Mouse (Mus musculus) stomach, postnatal 0 days (tissue): ENCODE data around the gene Mgrn1. TPM values are rescaled to one million over a fixed set of nuclear protein-coding genes. Genes with fewer than 3 reads are reported as not detected.
A peak's percentile ranks its signal among the peaks of the same experiment; 100 is the strongest.

Experiments used
- ATAC-seq: fragments of 200-750 bp; cut with Nextera tagmentation; 2 replicates; pipeline ENCODE4 v1.8.0; 2017; ENCODE audit not compliant: low FRiP score, low TSS enrichment
- DNase-seq: peaks from one replicate; pipeline ENCODE4 v3.0.0-alpha.2; 2016; ENCODE audit warnings: low spot score
- H3K27ac ChIP-seq: fragments of 300-500 bp; sonication (generic); replicated peaks from 2 replicates; pipeline ENCODE4 v1.5.1; 2014; ENCODE audit warnings: mild to moderate bottlenecking, control low read depth
- H3K27me3 ChIP-seq: fragments of 300-500 bp; sonication (generic); 2 replicates; pipeline ENCODE4 v1.6.1; 2014; ENCODE audit warnings: low read length; ENCODE audit not compliant: control insufficient read depth, insufficient read depth
- H3K36me3 ChIP-seq: fragments of 300-500 bp; sonication (generic); 2 replicates; pipeline ENCODE4 v1.6.1; 2014; ENCODE audit warnings: low read length, mixed read lengths; ENCODE audit not compliant: control insufficient read depth, insufficient read depth
- H3K4me1 ChIP-seq: fragments of 300-500 bp; sonication (generic); replicated peaks from 2 replicates; pipeline ENCODE4 v1.6.1; 2014; ENCODE audit warnings: antibody characterized with exemption; ENCODE audit not compliant: control insufficient read depth, insufficient read depth
- H3K4me2 ChIP-seq: fragments of 300-500 bp; sonication (generic); replicated peaks from 2 replicates; pipeline ENCODE4 v1.6.1; 2014; ENCODE audit warnings: low read depth, mild to moderate bottlenecking, control low read depth, moderate library complexity
- H3K4me3 ChIP-seq: fragments of 300-500 bp; sonication (generic); 2 replicates; pipeline ENCODE4 v1.5.1; 2014; ENCODE audit warnings: low read depth, low read length, control low read depth
- H3K9ac ChIP-seq: fragments of 300-500 bp; sonication (generic); 2 replicates; pipeline ENCODE4 v1.6.1; 2014; ENCODE audit warnings: mild to moderate bottlenecking, low read length, control low read depth, mixed read lengths
- H3K9me3 ChIP-seq: fragments of 300-500 bp; sonication (generic); 2 replicates; pipeline ENCODE4 v1.6.1; 2016; ENCODE audit warnings: low read length; ENCODE audit not compliant: control insufficient read depth
- CTCF ChIP-seq: IDR thresholded peaks from 2 replicates; pipeline ENCODE4 v1.5.1; 2016; ENCODE audit warnings: antibody characterized with exemption, low read depth, mild to moderate bottlenecking, moderate library complexity
- EP300 ChIP-seq: optimal IDR thresholded peaks from 2 replicates; pipeline ENCODE3; 2016; ENCODE audit warnings: antibody characterized with exemption
- WGBS: fragments of 180-500 bp; shearing (Covaris S2); extraction: QIAGEN DNeasy Blood & Tissue Kit; methylation state at CpG from one replicate; pipeline ENCODE4 v1.1.7; 2014; 5-methylcytosine and 5-hydroxymethylcytosine counted together
- polyA plus RNA-seq: library from polyadenylated mRNA; unstranded; fragments of >200 nt; fragmentation: Nextera tagmentation; extraction: Ambion mirVana; gene quantifications from 2 replicates; pipeline ENCODE4 v1.2.1, GENCODE M21; 2015

The Mgrn1 gene
- polyA plus RNA-seq, 1 experiment from 2014 or later: 43.0 TPM

GRCm38 (mm10) chr16:4866101-4866695 lies 19.9 kb upstream of the Mgrn1 start:
- H3K9ac ChIP-seq: no peak overlapping the region
- H3K27ac ChIP-seq: no peak overlapping the region
- no peaks in the 10 kb centered on the region for H3K9me3 ChIP-seq
- no peak overlapping the region for H3K4me3 ChIP-seq
- no peak for TF ChIP-seq CTCF
- no peaks in the 10 kb centered on the region for H3K36me3 ChIP-seq
- WGBS: 51% methylated on average over 7 of the region's 7 CpGs
- H3K4me1 ChIP-seq: no peaks in the 10 kb centered on the region
- ATAC-seq (no peak), DNase-seq (peak; percentile 44)
- H3K27me3 ChIP-seq: no peaks in the 10 kb centered on the region
- no peak overlapping the region for H3K4me2 ChIP-seq

GRCm38 (mm10) chr16:4870490-4870889 lies 15.6 kb upstream of the Mgrn1 start:
- H3K4me2 ChIP-seq: no peak overlapping the region
- H3K4me1 ChIP-seq: no peaks in the 10 kb centered on the region
- no peak for TF ChIP-seq CTCF
- no peak for TF ChIP-seq EP300
- H3K36me3 ChIP-seq: peaks cover 2% of the 10 kb centered on the region; the same call in 1 of the 2 replicates
- no peak for DNase-seq
- no peak overlapping the region for H3K9ac ChIP-seq
- ATAC-seq: no peak
- no peaks in the 10 kb centered on the region for H3K27me3 ChIP-seq
- no peak overlapping the region for H3K4me3 ChIP-seq
- 86% methylated on average over 5 of the region's 5 CpGs for WGBS
- H3K9me3 ChIP-seq: no peaks in the 10 kb centered on the region
- no peak overlapping the region for H3K27ac ChIP-seq

GRCm38 (mm10) chr16:4871926-4872325 lies 14.1 kb upstream of the Mgrn1 start:
- H3K4me2 ChIP-seq: no peak overlapping the region
- no peaks in the 10 kb centered on the region for H3K9me3 ChIP-seq
- H3K27me3 ChIP-seq: no peaks in the 10 kb centered on the region
- H3K36me3 ChIP-seq: peaks cover 2% of the 10 kb centered on the region; the same call in 1 of the 2 replicates
- no peak overlapping the region for H3K27ac ChIP-seq
- ATAC-seq (no peak), DNase-seq (no peak)
- no peak overlapping the region for H3K4me3 ChIP-seq
- H3K4me1 ChIP-seq: peaks cover 4% of the 10 kb centered on the region; the same call in 1 of the 2 replicates
- WGBS: 53% methylated on average over 2 of the region's 2 CpGs
- H3K9ac ChIP-seq: no peak overlapping the region
- TF ChIP-seq CTCF: no peak
- no peak for TF ChIP-seq EP300

GRCm38 (mm10) chr16:4875198-4876032 lies 10.6 kb upstream of the Mgrn1 start:
- 65% methylated on average over 23 of the region's 23 CpGs for WGBS
- ATAC-seq: no peak

GRCm38 (mm10) chr16:4876033-4876680 lies 9.9 kb upstream of the Mgrn1 start:
- Histone ChIP-seq H3K9ac (no peak overlapping the region), H3K27ac (0 out of 2 replicates have a peak overlapping the region, but pooled peaks have one; percentile 4), H3K27me3 (no peaks in the 10 kb centered on the region), H3K4me3 (no peak overlapping the region), H3K36me3 (peaks cover 2% of the 10 kb centered on the region; the same call in 1 of the 2 replicates), H3K4me1 (peaks cover 7% of the 10 kb centered on the region), H3K4me2 (no peak overlapping the region), H3K9me3 (no peaks in the 10 kb centered on the region)
- TF ChIP-seq CTCF (no peak), EP300 (no peak)
- WGBS: 61% methylated on average over 8 of the region's 8 CpGs
- DNase-seq (peak; percentile 67), ATAC-seq (no peak)

More at GRCm38 (mm10) chr16:4875198-4876032, 10.6 kb upstream of the Mgrn1 start:
- Histone ChIP-seq H3K9ac (no peak overlapping the region), H3K4me3 (no peak overlapping the region), H3K4me2 (no peak overlapping the region), H3K9me3 (no peaks in the 10 kb centered on the region), H3K36me3 (peaks cover 2% of the 10 kb centered on the region; the same call in 1 of the 2 replicates), H3K27ac (no peak overlapping the region), H3K4me1 (peaks cover 7% of the 10 kb centered on the region), H3K27me3 (no peaks in the 10 kb centered on the region)
- no peak for TF ChIP-seq CTCF
- no peak for DNase-seq
